Mouse (Mus musculus) regulatory T cell (primary cell): ENCODE measurements at regions not wholly inside any gene's neighbourhood (a gene's known extent, or its start where the extent isn't known, plus 50 kb on each side); places are given as distances from the start of the nearest gene placed in this dataset.

ENCODE experiments used
- in situ Hi-C: fragments of 300-600 bp; cut with MboI, MseI; formaldehyde crosslinking; loops from one replicate; pipeline ENCODE4 v1.15.1; 2025; ENCODE audit warnings: high pct_unique_total_duplicates

DNA sequence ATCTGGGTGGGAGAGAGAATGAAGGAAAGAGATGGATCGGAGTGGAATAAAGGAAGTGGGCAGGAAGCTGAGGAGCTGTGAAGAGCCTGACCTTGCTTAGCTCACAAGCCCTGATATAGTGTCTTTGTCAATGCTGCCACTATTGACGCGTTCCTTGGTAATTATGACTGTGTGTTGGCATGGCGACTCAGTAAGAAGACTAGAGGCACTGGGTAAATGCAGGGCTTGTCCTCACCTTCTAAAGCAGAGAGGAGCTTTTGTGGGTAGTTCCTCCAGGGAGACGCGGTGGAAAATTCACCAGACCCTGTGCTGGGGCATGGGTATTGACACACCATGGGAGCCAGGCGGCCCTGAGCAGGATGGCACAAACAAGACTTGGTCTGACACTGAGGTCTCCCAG, 52.8 kb upstream of the Polg start:
- in situ Hi-C loops = no loop called here

DNA sequence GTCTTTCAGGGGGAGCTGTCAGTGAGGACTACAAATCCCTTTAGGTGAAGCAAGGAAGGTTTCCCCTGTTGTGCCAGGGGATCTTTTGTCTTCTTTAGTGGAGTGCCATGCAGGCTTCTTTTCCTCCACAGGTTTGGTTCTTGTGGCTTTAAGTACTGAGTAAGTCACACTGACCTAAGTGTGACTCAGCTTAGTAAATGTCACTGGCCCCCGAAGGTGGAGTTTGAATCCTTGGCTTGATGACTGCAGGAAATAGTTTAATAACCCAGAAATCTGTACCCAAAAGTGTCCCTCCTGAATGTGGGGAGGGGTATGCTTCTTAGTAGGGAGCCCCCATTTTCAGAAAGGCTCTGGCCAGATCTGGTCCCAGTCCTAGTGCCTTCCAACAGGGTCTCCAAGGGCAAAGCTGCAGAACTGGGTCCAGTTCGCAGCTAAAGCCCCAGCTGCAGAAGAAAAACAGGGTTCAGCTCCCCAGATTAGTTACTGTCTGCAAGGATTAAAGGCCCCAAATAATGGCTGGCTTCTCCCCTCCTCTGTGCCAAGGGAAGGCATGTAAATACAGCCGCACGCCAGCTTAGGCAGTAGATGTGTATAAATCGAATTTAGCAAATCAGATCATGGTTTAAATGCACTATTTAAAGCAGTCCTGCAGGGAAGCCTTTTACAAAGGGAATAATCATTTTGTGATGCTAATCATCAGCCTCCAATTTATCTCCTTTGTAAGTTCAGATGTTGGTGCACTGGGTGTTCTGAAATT, 51.6 kb upstream of the Polg start:
- in situ Hi-C loops = no loop called here

DNA sequence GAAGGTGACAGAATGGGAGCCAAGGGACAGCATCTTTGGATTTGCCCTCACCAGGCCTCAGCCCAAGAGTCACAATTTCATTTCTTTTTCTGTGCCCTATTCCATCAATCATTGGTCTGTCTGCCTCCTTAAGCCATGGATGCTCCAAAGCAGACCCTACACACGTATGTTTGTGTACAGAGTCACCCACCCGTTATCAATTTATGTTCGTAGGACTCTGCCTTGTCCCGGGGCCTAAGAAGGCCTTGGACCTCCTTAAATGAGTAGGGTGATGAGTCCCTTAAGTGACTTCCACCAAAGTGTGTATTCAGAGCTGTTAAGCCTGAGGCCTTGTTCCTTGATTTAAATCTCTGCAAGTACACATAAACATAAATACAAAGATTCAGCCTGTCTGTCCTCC, 50.1 kb upstream of the Polg start:
- in situ Hi-C loops = no loop called here
